ENCODE assay signal across 9 mouse cellular contexts in the genomic region with DNA sequence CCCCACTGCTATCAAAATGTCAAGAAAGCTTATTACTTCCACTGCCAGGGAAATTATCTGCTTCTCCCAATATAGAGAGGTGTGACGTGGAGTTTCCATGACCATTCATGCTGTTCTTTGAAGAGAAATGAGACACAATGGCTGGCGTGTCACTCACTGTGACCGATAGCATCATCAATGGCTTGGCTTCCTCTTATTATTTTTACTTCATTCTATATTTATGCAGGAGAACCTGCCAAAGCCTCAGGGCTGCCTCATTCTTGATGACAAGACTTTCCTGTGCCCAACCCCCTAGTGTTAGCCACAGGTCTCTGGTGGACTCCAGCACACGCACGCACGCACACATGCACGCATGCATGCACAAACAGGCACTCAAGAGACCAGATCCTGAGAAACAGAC.
DNase-seq lines count a peak whose midpoint lies in the region; ATAC-seq and TF ChIP-seq lines count a peak whose summit lies in the region.
"Had no signal": no experiment of that assay in that cellular context is flagged by ENCODE, and none has a peak within 500 bp of the region (broad histone marks: within the 10 kb centered on the region; RNA-seq: fewer than 3 reads in every experiment).

No protein-coding gene starts in this region.

- H3K27me3 ChIP-seq in liver, adult 2 months (ENCODE audit: control insufficient read depth, insufficient read depth, low read length) = no peaks in the 10 kb centered on the region
- H3K27me3 ChIP-seq in hindbrain, postnatal 0 days (ENCODE audit: insufficient read depth, low read length) = no peaks in the 10 kb centered on the region
- no peaks in the 10 kb centered on the region for H3K27me3 ChIP-seq in stomach, embryonic 16.5 days (ENCODE audit: control insufficient read depth, insufficient read depth, low read length)

- H3K4me2 ChIP-seq in hindbrain, postnatal 0 days (ENCODE audit: low read depth, low read length) = no peak overlapping the region
- H3K4me2 ChIP-seq in stomach, embryonic 16.5 days (ENCODE audit: low read depth, low read length) = peak overlapping the region; percentile 19; the same call in 1 of the 2 replicates

- H3K4me1 ChIP-seq in liver, adult 2 months (ENCODE audit: control insufficient read depth, insufficient read depth, low read length) = peaks cover 43% of the 10 kb centered on the region
- 0 out of 2 replicates have a peak, but pooled peaks cover 5% of the 10 kb centered on the region for H3K4me1 ChIP-seq in hindbrain, postnatal 0 days (ENCODE audit: insufficient read depth, low read length)
- H3K4me1 ChIP-seq in lung, adult 2 months (ENCODE audit: control insufficient read depth, insufficient read depth, low read length) = peaks cover 40% of the 10 kb centered on the region
- H3K4me1 ChIP-seq in stomach, embryonic 16.5 days (ENCODE audit: control insufficient read depth, insufficient read depth, low read length) = peaks cover 36% of the 10 kb centered on the region

- WGBS in liver, adult 2 months = 83% methylated on average over 7 of the region's 7 CpGs
- WGBS in hindbrain, postnatal 0 days = 71% methylated on average over 7 of the region's 7 CpGs
- WGBS in lung, adult 2 months = 26% methylated on average over 7 of the region's 7 CpGs
- 72% methylated on average over 7 of the region's 7 CpGs for WGBS in stomach, embryonic 16.5 days

- no peaks in the 10 kb centered on the region for H3K9me3 ChIP-seq in hindbrain, postnatal 0 days (ENCODE audit: low read length)
- no peaks in the 10 kb centered on the region for H3K9me3 ChIP-seq in stomach, embryonic 16.5 days (replicated peaks; ENCODE audit: control insufficient read depth, low read length)

- 0 out of 2 replicates have a peak, but pooled peaks have one; percentile 24 for ATAC-seq in hindbrain, postnatal 0 days
- peak; percentile 56; the same call in 1 of the 2 replicates for ATAC-seq in stomach, embryonic 16.5 days (ENCODE audit: insufficient read depth, low FRiP score)
- no peak for ATAC-seq in frontal cortex, adult (ENCODE audit: low TSS enrichment)

- H3K27ac ChIP-seq in liver, adult 2 months (replicated peaks; ENCODE audit: insufficient read depth, low read depth, low read length) = 0 out of 2 replicates have a peak overlapping the region, but pooled peaks have one; percentile 7
- H3K27ac ChIP-seq in hindbrain, postnatal 0 days = no peak overlapping the region; the same call in 1 of the 2 replicates
- peak overlapping the region; percentile 76 for H3K27ac ChIP-seq in stomach, embryonic 16.5 days (ENCODE audit: low read length)
- H3K27ac ChIP-seq: liver, embryonic 14.5 days had no signal

- no peak overlapping the region for H3K9ac ChIP-seq in liver, adult 2 months (ENCODE audit: low read depth, low read length)
- no peak overlapping the region for H3K9ac ChIP-seq in hindbrain, postnatal 0 days (replicated peaks; ENCODE audit: low read length)
- H3K9ac ChIP-seq in stomach, embryonic 16.5 days (ENCODE audit: low read length) = no peak overlapping the region
- H3K9ac ChIP-seq: liver, embryonic 14.5 days had no signal

- no peak for TF ChIP-seq CTCF in liver, adult 2 months (IDR thresholded peaks at IDR 0.05; ENCODE audit: low read depth, low read length)
- no peak for TF ChIP-seq CTCF in hindbrain, postnatal 0 days (IDR thresholded peaks at IDR 0.05; ENCODE audit: low read depth)
- TF ChIP-seq CTCF in lung, adult 2 months (IDR thresholded peaks at IDR 0.05; ENCODE audit: insufficient read depth, low read length) = no peak

- no peak for TF ChIP-seq POLR2A in liver, adult 2 months (IDR thresholded peaks at IDR 0.05; ENCODE audit: extremely low read depth, insufficient read depth, low read length)
- no peak for TF ChIP-seq POLR2A in lung, adult 2 months (IDR thresholded peaks at IDR 0.05; ENCODE audit: borderline replicate concordance, extremely low read depth, low read depth, low read length)

- no peak for DNase-seq in liver, adult 2 months (ENCODE audit: extremely low read depth, low read depth, low spot score)
- no peak for DNase-seq in liver
- DNase-seq in hindbrain, postnatal 0 days (ENCODE audit: low spot score) = no peak
- no peak for DNase-seq in lung, adult 2 months
- no peak for DNase-seq in cerebellum, postnatal 4 days (ENCODE audit: low spot score in 2 of 2)
- no peak for DNase-seq in spleen, postnatal 14 days (ENCODE audit: low spot score in 2 of 2)

- H3K4me3 ChIP-seq in liver, adult 2 months (ENCODE audit: insufficient read depth, low read depth, low read length) = no peak overlapping the region
- no peak overlapping the region for H3K4me3 ChIP-seq in hindbrain, postnatal 0 days (ENCODE audit: low read length)
- H3K4me3 ChIP-seq in lung, adult 2 months (replicated peaks; ENCODE audit: extremely low read depth, low read depth, low read length) = peak overlapping the region; percentile 52
- no peak overlapping the region for H3K4me3 ChIP-seq in stomach, embryonic 16.5 days (replicated peaks; ENCODE audit: low read length)

- no peaks in the 10 kb centered on the region for H3K36me3 ChIP-seq in liver, adult 2 months (ENCODE audit: control insufficient read depth, insufficient read depth, low read length)
- H3K36me3 ChIP-seq in hindbrain, postnatal 0 days (ENCODE audit: insufficient read depth, low read length) = no peaks in the 10 kb centered on the region
- no peaks in the 10 kb centered on the region for H3K36me3 ChIP-seq in stomach, embryonic 16.5 days (ENCODE audit: control insufficient read depth, insufficient read depth, low read length)

- peaks cover 4% of the 10 kb centered on the region; the same call in 1 of the 2 replicates for H3K79me2 ChIP-seq in liver, adult 2 months (ENCODE audit: control insufficient read depth, insufficient read depth, low read length)
